Mouse (Mus musculus): Measurements from ENCODE around the gene Mns1.

DNA sequence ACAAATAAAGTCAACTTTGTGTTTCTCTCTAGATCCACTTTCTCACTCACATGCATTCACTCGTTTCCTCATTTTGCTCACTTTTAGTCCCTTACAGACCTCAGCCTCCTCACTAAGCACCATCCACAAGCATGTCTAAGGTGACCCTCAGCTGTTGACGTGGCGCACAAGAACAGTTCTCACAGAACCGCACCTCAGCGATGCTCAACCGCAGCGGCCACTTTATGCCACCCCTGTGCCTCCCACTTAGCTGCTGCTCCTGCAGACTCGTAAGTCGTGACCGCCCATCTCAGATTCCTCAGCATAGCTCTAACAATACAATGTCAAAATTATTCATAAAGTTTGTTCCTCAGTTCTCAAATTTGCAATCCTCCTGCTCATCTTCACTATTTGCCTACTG is 30.8 kb downstream of the Mns1 start:
- TF ChIP-seq CTCF (IDR thresholded peaks at IDR 0.05) (no peak), POLR2A (IDR thresholded peaks at IDR 0.05; ENCODE audit: insufficient read depth, low read depth, low read length) (no peak)

Measured in heart, adult 2 months (tissue).